ENCODE assay signal across 22 mouse cellular contexts in the genomic region with DNA sequence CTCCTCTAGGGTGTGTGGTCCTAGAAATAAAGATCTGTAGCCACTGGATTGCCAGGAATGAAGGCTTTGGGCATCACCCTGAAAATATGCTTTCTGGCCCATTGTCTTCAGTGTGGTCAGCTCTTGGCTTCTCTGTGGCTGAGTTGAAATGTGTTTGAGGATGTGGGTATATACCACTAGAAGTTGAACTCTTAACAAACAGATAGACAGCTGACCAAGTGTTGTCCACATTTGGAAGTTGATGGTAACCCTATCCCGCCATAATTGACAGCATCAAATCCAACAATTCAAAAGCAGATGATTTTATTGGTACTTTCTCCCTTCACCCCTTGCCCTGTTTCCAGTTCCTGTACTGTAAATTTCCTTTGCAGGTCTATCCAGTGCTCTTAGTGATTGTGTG.
DNase-seq lines count a peak whose midpoint lies in the region; TF ChIP-seq lines count a peak whose summit lies in the region.
"Had no signal": no experiment of that assay in that cellular context is flagged by ENCODE, and none has a peak within 500 bp of the region (broad histone marks: within the 10 kb centered on the region; RNA-seq: fewer than 3 reads in every experiment).

No protein-coding gene starts in this region.

- peak overlapping the region; percentile 6 for H3K4me2 ChIP-seq in myocyte (ENCODE audit: low read depth)
- H3K4me2 ChIP-seq: embryonic facial prominence, embryonic 13.5 days; embryonic facial prominence, embryonic 15.5 days; forebrain, embryonic 12.5 days had no signal

- H3K4me3 ChIP-seq in C2C12 (ENCODE audit: insufficient read depth, poor library complexity, severe bottlenecking) (no peak overlapping the region), myocyte (no peak overlapping the region)
- no peak overlapping the region for H3K4me3 ChIP-seq in embryonic fibroblast, embryonic 13.5 days (ENCODE audit: insufficient read depth, low read length)
- H3K4me3 ChIP-seq: embryonic facial prominence, embryonic 13.5 days; embryonic facial prominence, embryonic 15.5 days; forebrain, embryonic 10.5 days; forebrain, embryonic 12.5 days had no signal

- H3K27me3 ChIP-seq in C2C12 (ENCODE audit: control insufficient read depth, insufficient read depth, insufficient read length) = no peaks in the 10 kb centered on the region
- H3K27me3 ChIP-seq in myocyte (ENCODE audit: control insufficient read depth, insufficient read depth, insufficient read length) = no peaks in the 10 kb centered on the region
- H3K27me3 ChIP-seq: CH12.LX; embryonic facial prominence, embryonic 13.5 days; embryonic facial prominence, embryonic 15.5 days; forebrain, embryonic 12.5 days had no signal

- H3K79me2 ChIP-seq in C2C12 (ENCODE audit: control insufficient read depth, insufficient read depth) (no peaks in the 10 kb centered on the region), myocyte (ENCODE audit: control insufficient read depth, insufficient read depth) (no peaks in the 10 kb centered on the region)

- no peaks in the 10 kb centered on the region for H3K79me3 ChIP-seq in C2C12 (ENCODE audit: low read depth)

- TF ChIP-seq POLR2A in embryonic fibroblast, embryonic 13.5 days (IDR thresholded peaks at IDR 0.05; ENCODE audit: low read depth, low read length) = no peak
- no peak for TF ChIP-seq POLR2A in myocyte (IDR thresholded peaks at IDR 0.05; ENCODE audit: insufficient read length, low read depth)

- H3K36me3 ChIP-seq in C2C12 (ENCODE audit: control insufficient read depth, insufficient read depth) = no peaks in the 10 kb centered on the region
- H3K36me3 ChIP-seq in myocyte (ENCODE audit: control insufficient read depth, insufficient read depth) = no peaks in the 10 kb centered on the region
- H3K36me3 ChIP-seq: embryonic facial prominence, embryonic 13.5 days; embryonic facial prominence, embryonic 15.5 days; forebrain, embryonic 10.5 days; forebrain, embryonic 12.5 days; G1E had no signal

- H3ac ChIP-seq in C2C12 (ENCODE audit: control insufficient read depth, insufficient read length, low read depth) = no peak overlapping the region
- H3ac ChIP-seq in myocyte (ENCODE audit: control insufficient read depth, insufficient read length) = no peak overlapping the region

- peak; percentile 88 for DNase-seq in Muller cell, postnatal 12 days (ENCODE audit: inconsistent ontology term)
- DNase-seq in ovary, postnatal 10 days (ENCODE audit: low spot score) = no peak
- no peak for DNase-seq in layer of hippocampus, postnatal 14 days (ENCODE audit: low spot score in 2 of 2)
- DNase-seq in cerebellum, postnatal 25 days = no peak
- DNase-seq: adrenal gland, adult 2 months; adrenal gland, postnatal 10 days; adrenal gland, postnatal 25 days; cerebellum, adult 11-12 months; cerebellum, adult 2 months; cerebellum, adult 9-10 months; cerebellum, postnatal 36 days; embryo, embryonic 11 days; forebrain, postnatal 0 days had no signal

- H3K27ac ChIP-seq in embryonic fibroblast, embryonic 13.5 days (ENCODE audit: insufficient read depth, low read length) = 0 out of 2 replicates have a peak overlapping the region, but pooled peaks have one; percentile 29
- H3K27ac ChIP-seq: embryonic facial prominence, embryonic 13.5 days; embryonic facial prominence, embryonic 15.5 days; forebrain, embryonic 10.5 days; forebrain, embryonic 12.5 days had no signal

- no peak for TF ChIP-seq CTCF in C2C12 (IDR thresholded peaks at IDR 0.05; ENCODE audit: control insufficient read depth, insufficient read depth, insufficient read length)
- no peak for TF ChIP-seq CTCF in embryonic fibroblast, embryonic 13.5 days (IDR thresholded peaks at IDR 0.05; ENCODE audit: borderline replicate concordance, insufficient read depth, low read length)

- peaks cover 21% of the 10 kb centered on the region for H3K4me1 ChIP-seq in embryonic fibroblast, embryonic 13.5 days (ENCODE audit: control insufficient read depth, insufficient read depth, low read length)
- H3K4me1 ChIP-seq: embryonic facial prominence, embryonic 13.5 days; embryonic facial prominence, embryonic 15.5 days had no signal

TF ChIP-seq in C2C12, 6 proteins besides CTCF, POLR2A, EP300 and RAD21:
- TF ChIP-seq USF1 (IDR thresholded peaks at IDR 0.05; ENCODE audit: low read depth) (no peak), MYOD1 (IDR thresholded peaks at IDR 0.05; ENCODE audit: control insufficient read depth, insufficient read length, low read depth) (peak; percentile 72), FOSL1 (IDR thresholded peaks at IDR 0.05; ENCODE audit: insufficient read depth, low read length, poor library complexity, severe bottlenecking) (no peak), CEBPB (IDR thresholded peaks at IDR 0.05; ENCODE audit: low read depth) (no peak), MAX (IDR thresholded peaks at IDR 0.05) (no peak)

TF ChIP-seq in myocyte, 11 proteins besides CTCF, POLR2A, EP300 and RAD21:
- TF ChIP-seq MYOD1 (IDR thresholded peaks at IDR 0.05; ENCODE audit: control insufficient read depth in 1 of 3, insufficient read length in 2 of 3, low read depth in 2 of 3) (peak in 2 of 3 experiments; percentile 33 to 41), USF1 (IDR thresholded peaks at IDR 0.05; ENCODE audit: low read depth) (no peak), SRF (IDR thresholded peaks at IDR 0.05; ENCODE audit: control insufficient read depth, insufficient read length, low read depth) (peak; percentile 82), POLR2AphosphoS2 (IDR thresholded peaks at IDR 0.05; ENCODE audit: insufficient read length, low read depth) (no peak)
